Mouse (Mus musculus) cerebellum, postnatal 10 days (tissue): ENCODE results near the gene Slc3a2.

Source experiments
- DNase-seq, 2 experiments: peaks; one replicate each; pipeline ENCODE4 v3.0.0; 2021; ENCODE audit warnings: mixed read lengths in 2 of 2

Gene Slc3a2

GRCm38 (mm10) chr19:8710057-8710456 is 13.1 kb downstream of the Slc3a2 start:
- peak in 1 of 2 experiments; percentile 36 for DNase-seq

- DNase-seq, result no peak
Observed at GRCm38 (mm10) chr19:8708954-8709353, 14.2 kb downstream of the Slc3a2 start.

- no peak for DNase-seq
Observed at GRCm38 (mm10) chr19:8706930-8707329, 16.2 kb downstream of the Slc3a2 start.

GRCm38 (mm10) chr19:8706132-8706667 is 17.0 kb downstream of the Slc3a2 start:
- no peak for DNase-seq

- DNase-seq, result no peak
Observed at GRCm38 (mm10) chr19:8705026-8705708, 18.0 kb downstream of the Slc3a2 start.

GRCm38 (mm10) chr19:8703571-8703970 is 19.6 kb downstream of the Slc3a2 start:
- DNase-seq, result no peak

GRCm38 (mm10) chr19:8702458-8702857 is 20.7 kb downstream of the Slc3a2 start:
- no peak for DNase-seq

- no peak for DNase-seq
Observed at GRCm38 (mm10) chr19:8699652-8700051, 23.5 kb downstream of the Slc3a2 start.

GRCm38 (mm10) chr19:8695330-8695729 is 27.8 kb downstream of the Slc3a2 start:
- peak in 1 of 2 experiments; percentile 47 for DNase-seq

- DNase-seq, result no peak
Observed at GRCm38 (mm10) chr19:8692740-8693139, 30.4 kb downstream of the Slc3a2 start.

- no peak for DNase-seq
Observed at GRCm38 (mm10) chr19:8691871-8692539, 31.2 kb downstream of the Slc3a2 start.

GRCm38 (mm10) chr19:8683627-8684026 is 39.5 kb downstream of the Slc3a2 start:
- no peak for DNase-seq

GRCm38 (mm10) chr19:8682996-8683395 is 40.2 kb downstream of the Slc3a2 start:
- DNase-seq, result peak; percentile 89 to 91

- no peak for DNase-seq
Observed at GRCm38 (mm10) chr19:8681633-8682362, 41.4 kb downstream of the Slc3a2 start.

GRCm38 (mm10) chr19:8679031-8679779 is 44.0 kb downstream of the Slc3a2 start:
- DNase-seq, result peak; percentile 24 to 47

- no peak for DNase-seq
Observed at GRCm38 (mm10) chr19:8673336-8674063, 49.7 kb downstream of the Slc3a2 start.

- DNase-seq, result no peak
Observed at GRCm38 (mm10) chr19:8672859-8673258, 50.3 kb downstream of the Slc3a2 start.

GRCm38 (mm10) chr19:8665746-8666145 is 57.4 kb downstream of the Slc3a2 start:
- DNase-seq, result no peak

- peak; percentile 56 to 69 for DNase-seq
Observed at GRCm38 (mm10) chr19:8664859-8665258, 58.3 kb downstream of the Slc3a2 start.

- peak; percentile 31 to 46 for DNase-seq
Observed at GRCm38 (mm10) chr19:8663911-8664421, 59.2 kb downstream of the Slc3a2 start.

- DNase-seq, result peak; percentile 27 to 39
Observed at GRCm38 (mm10) chr19:8663360-8663839, 59.8 kb downstream of the Slc3a2 start, which contains the start of gene Chrm1. TSS of gene Chrm1 (plus strand) at chr19:8663789.
